Mouse (Mus musculus) myocyte (in vitro differentiated cells): ENCODE results near the gene Wdr25. TPM values are rescaled to one million over a fixed set of nuclear protein-coding genes. Genes with fewer than 3 reads are reported as not detected.

ENCODE experiments used
- H3K27me3 ChIP-seq: one replicate; pipeline ENCODE4 v1.6.1; 2011; ENCODE audit not compliant: control insufficient read depth, insufficient read depth, insufficient read length
- H3K36me3 ChIP-seq: one replicate; pipeline ENCODE4 v1.6.1; 2011; ENCODE audit not compliant: control insufficient read depth, insufficient read depth
- H3K4me2 ChIP-seq: one replicate; pipeline ENCODE4 v1.6.1; 2011; ENCODE audit warnings: low read depth, control low read depth
- H3K4me3 ChIP-seq: one replicate; pipeline ENCODE4 v1.5.1; 2011; ENCODE audit warnings: mild to moderate bottlenecking, control low read depth, moderate library complexity
- H3K79me2 ChIP-seq: one replicate; pipeline ENCODE4 v1.6.1; 2011; ENCODE audit not compliant: control insufficient read depth, insufficient read depth
- H3ac ChIP-seq: one replicate; pipeline ENCODE4 v1.6.1; 2011; ENCODE audit not compliant: control insufficient read depth, insufficient read length
- CEBPB ChIP-seq: IDR thresholded peaks from 2 replicates; pipeline ENCODE4 v1.6.1; 2011; ENCODE audit warnings: mild to moderate bottlenecking, moderate library complexity; ENCODE audit not compliant: poor library complexity, insufficient read depth, severe bottlenecking
- E2F4 ChIP-seq: IDR thresholded peaks from one replicate; pipeline ENCODE4 v1.6.1; 2011; ENCODE audit warnings: mild to moderate bottlenecking, control low read depth, moderate library complexity; ENCODE audit not compliant: insufficient read depth
- MAX ChIP-seq: IDR thresholded peaks from one replicate; pipeline ENCODE4 v1.6.1; 2011; ENCODE audit warnings: low read depth, mild to moderate bottlenecking, control low read depth
- MYOD1 ChIP-seq, 3 experiments: IDR thresholded peaks; one replicate each; pipeline ENCODE4 v1.6.1; 2011; ENCODE audit warnings: control low read depth in 2 of 3, low read depth in 2 of 3, mild to moderate bottlenecking in 2 of 3, moderate library complexity in 1 of 3; ENCODE audit not compliant: insufficient read length in 2 of 3, control insufficient read depth in 1 of 3
- MYOG ChIP-seq, 3 experiments: IDR thresholded peaks; one replicate each; pipeline ENCODE4 v1.6.1; 2011; ENCODE audit warnings: control low read depth in 2 of 3, low read depth in 2 of 3, mild to moderate bottlenecking in 2 of 3; ENCODE audit not compliant: insufficient read length in 2 of 3, control insufficient read depth in 1 of 3, insufficient read depth in 1 of 3
- POLR2A ChIP-seq: IDR thresholded peaks from one replicate; pipeline ENCODE4 v1.6.1; 2011; ENCODE audit warnings: low read depth, mild to moderate bottlenecking, control low read depth, moderate library complexity; ENCODE audit not compliant: insufficient read length
- POLR2AphosphoS2 ChIP-seq: IDR thresholded peaks from one replicate; pipeline ENCODE4 v1.6.1; 2011; ENCODE audit warnings: low read depth, control low read depth; ENCODE audit not compliant: insufficient read length
- REST ChIP-seq: IDR thresholded peaks from one replicate; pipeline ENCODE4 v1.6.1; 2011; ENCODE audit warnings: mild to moderate bottlenecking, control low read depth, moderate library complexity; ENCODE audit not compliant: insufficient read depth, insufficient read length
- SRF ChIP-seq: IDR thresholded peaks from one replicate; pipeline ENCODE4 v1.6.1; 2011; ENCODE audit warnings: low read depth; ENCODE audit not compliant: control insufficient read depth, insufficient read length
- TCF12 ChIP-seq: IDR thresholded peaks from one replicate; pipeline ENCODE4 v1.6.1; 2011; ENCODE audit warnings: mild to moderate bottlenecking, control low read depth; ENCODE audit not compliant: poor library complexity, insufficient read depth, severe bottlenecking
- TCF3 ChIP-seq: IDR thresholded peaks from one replicate; pipeline ENCODE4 v1.6.1; 2011; ENCODE audit warnings: low read depth, control low read depth; ENCODE audit not compliant: insufficient read length
- USF1 ChIP-seq: IDR thresholded peaks from one replicate; pipeline ENCODE4 v1.6.1; 2011; ENCODE audit warnings: low read depth, mild to moderate bottlenecking, control low read depth, moderate library complexity
- polyA plus RNA-seq: library from polyadenylated mRNA; unstranded; fragments of >200 nt; fragmentation: generic; extraction: Trizol; gene quantifications from one replicate; pipeline ENCODE4 v1.2.1, GENCODE M21; 2012; ENCODE audit warnings: missing spikeins

Gene Wdr25
- polyA plus RNA-seq, 1 experiment, result 14.0 TPM

- Histone ChIP-seq H3K4me3 (no peak overlapping the region), H3K27me3 (no peaks in the 10 kb centered on the region), H3K36me3 (no peaks in the 10 kb centered on the region), H3K4me2 (no peak overlapping the region), H3K79me2 (no peaks in the 10 kb centered on the region), H3ac (no peak overlapping the region)
- TF ChIP-seq MYOD1 (IDR thresholded peaks at IDR 0.05; ENCODE audit: control insufficient read depth in 1 of 3, insufficient read length in 2 of 3, low read depth in 2 of 3) (no peak), SRF (no peak), E2F4 (no peak), MYOG (IDR thresholded peaks at IDR 0.05; ENCODE audit: control insufficient read depth in 1 of 3, insufficient read depth in 1 of 3, insufficient read length in 2 of 3, low read depth in 2 of 3) (no peak), MAX (no peak)
Observed at GRCm38 (mm10) chr12:108954456-108954855, 61.0 kb downstream of the Wdr25 start.

- Histone ChIP-seq H3ac (no peak overlapping the region), H3K36me3 (no peaks in the 10 kb centered on the region), H3K4me2 (no peak overlapping the region), H3K79me2 (no peaks in the 10 kb centered on the region), H3K4me3 (no peak overlapping the region), H3K27me3 (no peaks in the 10 kb centered on the region)
- TF ChIP-seq POLR2AphosphoS2 (no peak), REST (no peak), TCF12 (no peak), MYOG (IDR thresholded peaks at IDR 0.05; ENCODE audit: control insufficient read depth in 1 of 3, insufficient read depth in 1 of 3, insufficient read length in 2 of 3, low read depth in 2 of 3) (no peak), CEBPB (no peak), SRF (no peak), TCF3 (no peak), E2F4 (no peak), USF1 (no peak), POLR2A (no peak), MAX (no peak), MYOD1 (IDR thresholded peaks at IDR 0.05; ENCODE audit: control insufficient read depth in 1 of 3, insufficient read length in 2 of 3, low read depth in 2 of 3) (no peak)
Observed at GRCm38 (mm10) chr12:108958483-108958882, 65.1 kb downstream of the Wdr25 start.

- Histone ChIP-seq H3K36me3 (no peaks in the 10 kb centered on the region), H3K4me2 (no peak overlapping the region), H3K79me2 (no peaks in the 10 kb centered on the region), H3ac (no peak overlapping the region), H3K4me3 (no peak overlapping the region), H3K27me3 (no peaks in the 10 kb centered on the region)
- TF ChIP-seq CEBPB (no peak), E2F4 (no peak), MAX (no peak), MYOD1 (IDR thresholded peaks at IDR 0.05; ENCODE audit: control insufficient read depth in 1 of 3, insufficient read length in 2 of 3, low read depth in 2 of 3) (no peak), SRF (no peak)
Observed at GRCm38 (mm10) chr12:108958991-108959638, 65.7 kb downstream of the Wdr25 start.

- H3K27me3 ChIP-seq, result no peaks in the 10 kb centered on the region
- H3ac ChIP-seq, result no peak overlapping the region
- H3K4me2 ChIP-seq, result no peak overlapping the region
- H3K36me3 ChIP-seq, result no peaks in the 10 kb centered on the region
- H3K4me3 ChIP-seq, result no peak overlapping the region
- no peaks in the 10 kb centered on the region for H3K79me2 ChIP-seq
- TF ChIP-seq TCF3 (no peak), TCF12 (no peak), POLR2AphosphoS2 (no peak), CEBPB (no peak), REST (no peak), SRF (no peak), MYOD1 (IDR thresholded peaks at IDR 0.05; ENCODE audit: control insufficient read depth in 1 of 3, insufficient read length in 2 of 3, low read depth in 2 of 3) (no peak), E2F4 (no peak), POLR2A (no peak), USF1 (no peak), MAX (no peak)
Observed at GRCm38 (mm10) chr12:108959639-108960219, 66.3 kb downstream of the Wdr25 start.

GRCm38 (mm10) chr12:108960225-108960624 lies 66.8 kb downstream of the Wdr25 start:
- no peaks in the 10 kb centered on the region for H3K27me3 ChIP-seq
- H3K4me3 ChIP-seq, result no peak overlapping the region
- no peak overlapping the region for H3K4me2 ChIP-seq
- TF ChIP-seq MAX, result no peak
- no peak for TF ChIP-seq TCF3
- no peak for TF ChIP-seq TCF12
- no peak for TF ChIP-seq MYOG (IDR thresholded peaks at IDR 0.05; ENCODE audit: control insufficient read depth in 1 of 3, insufficient read depth in 1 of 3, insufficient read length in 2 of 3, low read depth in 2 of 3)
- no peak for TF ChIP-seq MYOD1 (IDR thresholded peaks at IDR 0.05; ENCODE audit: control insufficient read depth in 1 of 3, insufficient read length in 2 of 3, low read depth in 2 of 3)
- TF ChIP-seq POLR2A, result no peak
- no peak for TF ChIP-seq E2F4
- no peak for TF ChIP-seq REST
- no peak for TF ChIP-seq POLR2AphosphoS2
- no peak for TF ChIP-seq SRF
- TF ChIP-seq CEBPB, result no peak
- no peaks in the 10 kb centered on the region for H3K79me2 ChIP-seq
- no peak overlapping the region for H3ac ChIP-seq
- H3K36me3 ChIP-seq, result no peaks in the 10 kb centered on the region
